Mouse (Mus musculus) neural tube, embryonic 10.5 days (tissue): ENCODE data around the gene Pde6h.
"Not testable (repeated sequence)": the region's sequence is repeated elsewhere in the genome, so short reads cannot be mapped to it uniquely, and the experiment has no call there.

Source experiments
- DNase-seq: peaks from one replicate; pipeline ENCODE4 v3.0.0-alpha.2; 2017; ENCODE audit warnings: low spot score; ENCODE audit errors: extremely low spot score

The Pde6h gene

GRCm38 (mm10) chr6:136923532-136923931, at the start of gene Pde6h:
Gene Pde6h (plus strand): TSS chr6:136923832.
- no peak for DNase-seq

GRCm38 (mm10) chr6:136874599-136874998, 49.0 kb upstream of the Pde6h start:
- no peak for DNase-seq

- no peak for DNase-seq
These were observed 48.0 kb upstream of the Pde6h start, which contains the start of gene Mgp for GRCm38 (mm10) chr6:136875670-136876069. Gene Mgp (minus strand): TSS chr6:136875823.

- DNase-seq, result no peak
These were observed 42.0 kb upstream of the Pde6h start for GRCm38 (mm10) chr6:136881678-136882077.

- no peak for DNase-seq
These were observed 40.2 kb upstream of the Pde6h start for GRCm38 (mm10) chr6:136883431-136883915.

GRCm38 (mm10) chr6:136883961-136884360, 39.7 kb upstream of the Pde6h start:
- no peak for DNase-seq

- DNase-seq, result not testable (repeated sequence)
These were observed 38.9 kb upstream of the Pde6h start for GRCm38 (mm10) chr6:136884766-136885165.

- no peak for DNase-seq
These were observed 35.8 kb upstream of the Pde6h start for GRCm38 (mm10) chr6:136887854-136888253.

GRCm38 (mm10) chr6:136889067-136889466, 34.6 kb upstream of the Pde6h start:
- no peak for DNase-seq

GRCm38 (mm10) chr6:136889554-136889953, 34.1 kb upstream of the Pde6h start:
- no peak for DNase-seq

- no peak for DNase-seq
These were observed 31.6 kb upstream of the Pde6h start for GRCm38 (mm10) chr6:136892002-136892401.

- DNase-seq, result no peak
These were observed 28.9 kb upstream of the Pde6h start for GRCm38 (mm10) chr6:136894532-136895339.

- no peak for DNase-seq
These were observed 25.8 kb upstream of the Pde6h start for GRCm38 (mm10) chr6:136897789-136898188.

- no peak for DNase-seq
These were observed 25.4 kb upstream of the Pde6h start for GRCm38 (mm10) chr6:136898222-136898621.

GRCm38 (mm10) chr6:136898954-136899353, 24.7 kb upstream of the Pde6h start:
- no peak for DNase-seq

- DNase-seq, result no peak
These were observed 23.1 kb upstream of the Pde6h start for GRCm38 (mm10) chr6:136900369-136901009.

- DNase-seq, result no peak
These were observed 22.6 kb upstream of the Pde6h start for GRCm38 (mm10) chr6:136901010-136901409.

- DNase-seq, result no peak
These were observed 21.1 kb upstream of the Pde6h start for GRCm38 (mm10) chr6:136902527-136902926.

GRCm38 (mm10) chr6:136903885-136904470, 19.7 kb upstream of the Pde6h start:
- DNase-seq, result no peak

- DNase-seq, result no peak
These were observed 17.2 kb upstream of the Pde6h start for GRCm38 (mm10) chr6:136906283-136906936.

- DNase-seq, result no peak
These were observed 16.7 kb upstream of the Pde6h start for GRCm38 (mm10) chr6:136906937-136907293.
